Mouse (Mus musculus): ENCODE results near the gene Ppm1a. TPM values are rescaled to one million over a fixed set of nuclear protein-coding genes. Genes with fewer than 3 reads are reported as not detected.

The Ppm1a gene
- total RNA-seq, 2 experiments from 2014 or later: 185 to 193 TPM

- no peak for DNase-seq
Observed at GRCm38 (mm10) chr12:72828846-72829556, 71.7 kb downstream of the Ppm1a start.

GRCm38 (mm10) chr12:72829777-72830176, 72.5 kb downstream of the Ppm1a start:
- DNase-seq: no peak

DNA sequence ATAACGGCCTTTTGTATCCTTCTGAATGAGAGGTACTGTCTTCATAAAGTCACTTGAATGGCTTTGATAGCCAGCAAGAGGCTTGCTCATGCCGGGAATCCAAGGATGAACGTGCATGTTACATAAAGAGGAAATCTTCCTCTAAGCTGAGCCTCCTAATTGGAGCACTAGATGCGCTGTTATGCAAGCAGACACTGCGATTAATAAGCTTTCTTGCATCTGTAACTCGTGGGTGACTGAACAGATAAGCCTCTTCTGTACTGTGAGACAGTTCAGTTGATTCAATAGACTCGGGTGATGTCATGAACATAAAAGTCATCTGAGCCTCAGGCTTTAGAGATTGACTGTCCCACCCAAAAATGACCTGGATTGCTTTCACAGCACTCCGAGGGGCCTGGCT, 73.1 kb downstream of the Ppm1a start:
- no peak for DNase-seq

DNA sequence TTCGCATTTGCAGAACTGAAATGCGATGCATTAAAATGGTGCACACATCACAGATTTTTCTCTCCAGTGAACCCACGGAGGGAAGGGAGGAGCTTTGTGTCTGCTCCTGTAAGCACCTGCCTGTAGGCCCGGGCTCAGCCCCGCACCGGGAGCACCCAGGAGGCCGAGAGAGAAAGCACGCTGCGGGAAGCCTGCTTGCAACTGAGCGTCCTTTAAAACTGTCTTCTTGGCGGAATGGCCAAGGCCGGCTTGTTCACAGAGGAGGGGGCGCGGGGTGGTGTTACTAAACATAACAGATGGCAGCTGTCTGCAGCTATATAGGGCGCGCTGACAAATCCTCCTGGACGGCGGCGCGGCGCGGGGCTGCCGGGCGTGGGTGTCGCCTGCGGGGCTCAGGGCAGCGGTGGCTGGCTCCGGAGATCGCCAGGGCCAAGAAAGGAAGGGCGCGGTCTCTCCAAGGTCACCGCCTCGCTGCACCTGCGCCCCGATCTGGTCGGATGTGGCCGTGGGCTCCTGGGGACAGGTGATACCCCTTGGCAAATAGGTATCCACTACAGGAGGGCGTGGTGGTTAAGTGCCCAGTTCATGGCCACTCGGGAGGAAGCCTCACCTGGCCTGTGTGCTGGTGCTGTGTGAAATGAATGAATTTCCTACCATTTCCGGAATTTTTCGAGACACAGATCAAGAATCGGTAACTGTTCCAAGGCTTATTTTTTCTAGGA, 74.6 kb downstream of the Ppm1a start:
- DNase-seq: peak; percentile 23

GRCm38 (mm10) chr12:72834773-72835517, 77.7 kb downstream of the Ppm1a start:
- DNase-seq: no peak

DNA sequence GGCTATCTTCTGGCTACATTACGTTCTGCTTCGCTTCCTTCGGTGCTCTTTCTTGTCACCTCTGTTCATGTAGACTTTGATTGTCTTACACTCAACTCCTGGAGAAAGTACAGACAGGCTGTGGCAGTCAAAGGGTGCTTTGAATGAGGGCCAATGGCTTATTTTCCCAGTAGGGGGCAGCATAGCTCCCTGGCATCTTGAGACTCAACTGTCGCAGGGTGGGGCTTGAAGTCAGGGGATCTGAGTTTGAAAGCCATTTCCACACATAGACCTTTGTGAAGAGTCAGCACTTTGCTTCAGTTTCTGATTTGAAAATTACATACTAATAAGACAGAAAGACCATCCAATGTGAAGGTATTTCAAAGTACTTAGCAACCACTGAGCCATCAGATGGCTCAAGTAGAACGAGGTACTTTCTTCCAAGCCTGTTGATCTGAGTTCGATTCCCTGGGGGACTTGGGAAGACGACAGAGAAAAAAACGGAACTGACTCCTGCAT, 78.3 kb downstream of the Ppm1a start:
- no peak for DNase-seq

GRCm38 (mm10) chr12:72837302-72837701, 80.0 kb downstream of the Ppm1a start:
- no peak for DNase-seq

- DNase-seq: no peak
Observed at GRCm38 (mm10) chr12:72841500-72841899, 84.2 kb downstream of the Ppm1a start.

DNA sequence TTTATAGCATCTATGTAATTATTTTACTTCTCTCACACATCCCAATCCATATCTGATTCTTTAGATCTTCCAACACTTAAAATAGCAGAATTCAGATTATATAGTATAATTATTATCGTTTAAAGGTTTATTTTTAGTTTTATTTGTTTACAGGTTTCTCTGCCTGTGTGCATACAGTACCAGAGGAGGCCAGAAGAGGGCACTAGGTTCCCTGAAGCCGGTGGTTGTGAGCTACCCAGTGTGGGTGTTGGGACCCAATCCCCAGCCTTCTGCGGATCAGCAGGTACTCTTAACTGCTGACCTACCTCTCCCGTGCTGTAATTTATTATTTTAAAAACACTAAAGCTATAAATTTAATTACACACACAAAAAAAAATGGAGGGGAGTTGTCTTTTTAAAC, 85.9 kb downstream of the Ppm1a start:
- DNase-seq: no peak

GRCm38 (mm10) chr12:72843555-72843954, 86.3 kb downstream of the Ppm1a start:
- DNase-seq: no peak

GRCm38 (mm10) chr12:72843973-72844620, 86.8 kb downstream of the Ppm1a start:
- peak; percentile 41 for DNase-seq

DNA sequence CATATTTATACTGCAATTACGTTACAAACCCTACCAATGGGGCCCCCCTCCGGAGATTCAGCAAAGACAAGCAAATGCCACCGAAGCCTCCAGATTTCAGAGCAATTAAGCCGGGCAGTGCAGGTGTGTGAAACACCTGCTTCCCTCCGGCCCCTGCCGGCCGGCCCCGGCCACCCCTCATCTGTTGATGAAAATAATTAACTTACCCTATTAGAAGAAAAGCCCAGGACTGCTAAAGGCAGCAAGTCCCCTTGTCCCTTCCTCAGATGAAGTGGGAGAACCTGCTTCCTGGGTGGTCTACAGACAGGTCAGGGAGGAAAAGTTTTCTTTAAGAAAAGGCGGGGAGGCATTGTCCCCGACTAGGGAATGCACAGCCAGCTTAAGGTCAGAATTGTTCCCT, 88.7 kb downstream of the Ppm1a start:
- DNase-seq: no peak

DNA sequence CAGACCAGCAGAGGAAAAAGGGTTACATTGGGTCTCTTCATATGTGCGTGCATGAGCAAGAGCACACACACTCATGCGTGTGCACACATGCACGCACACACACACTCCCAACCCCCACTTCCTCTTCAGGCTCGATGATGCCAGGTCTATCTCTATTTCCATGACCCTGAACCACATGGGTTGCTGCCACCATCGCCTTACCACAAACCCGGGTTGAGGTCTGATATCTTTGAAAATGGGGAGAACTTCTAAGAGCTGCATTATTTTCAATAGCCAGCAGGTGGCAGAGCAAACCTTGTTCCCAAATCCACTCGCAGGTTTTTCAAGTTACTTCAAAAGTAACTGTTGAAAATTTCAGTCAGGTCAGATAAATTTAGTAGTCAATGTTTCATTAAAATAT, 90.5 kb downstream of the Ppm1a start:
- peak; percentile 39 for DNase-seq

Other genes with a start within 250 kb of the Ppm1a start
- 1 to 10 TPM; 2.8 to 3.9 TPM for gene Pcnx4, start 221.1 kb upstream of the Ppm1a start, total RNA-seq (2021)
- not detected for gene Gm4756, start 107.8 kb upstream of the Ppm1a start, total RNA-seq (2021)
- 10 to 100 TPM; 29.9 to 35.9 TPM for gene Dhrs7, start 92.5 kb upstream of the Ppm1a start, total RNA-seq (2021)
- not detected for gene Six6, start 182.4 kb downstream of the Ppm1a start, total RNA-seq (2021)
- gene 4930447C04Rik, start 183.3 kb downstream of the Ppm1a start, total RNA-seq (2021): 1 to 10 TPM; 1.3 to 1.4 TPM

Measured in gastrocnemius, postnatal 10 days (tissue).